Mouse (Mus musculus) myocyte (in vitro differentiated cells): ENCODE results near the gene Gm13288. TPM values are rescaled to one million over a fixed set of nuclear protein-coding genes. Genes with fewer than 3 reads are reported as not detected.

Experiments used
- H3K27me3 ChIP-seq: one replicate; pipeline ENCODE4 v1.6.1; 2011; ENCODE audit not compliant: control insufficient read depth, insufficient read depth, insufficient read length
- H3K36me3 ChIP-seq: one replicate; pipeline ENCODE4 v1.6.1; 2011; ENCODE audit not compliant: control insufficient read depth, insufficient read depth
- H3K4me2 ChIP-seq: one replicate; pipeline ENCODE4 v1.6.1; 2011; ENCODE audit warnings: low read depth, control low read depth
- H3K4me3 ChIP-seq: one replicate; pipeline ENCODE4 v1.5.1; 2011; ENCODE audit warnings: mild to moderate bottlenecking, control low read depth, moderate library complexity
- H3K79me2 ChIP-seq: one replicate; pipeline ENCODE4 v1.6.1; 2011; ENCODE audit not compliant: control insufficient read depth, insufficient read depth
- H3ac ChIP-seq: one replicate; pipeline ENCODE4 v1.6.1; 2011; ENCODE audit not compliant: control insufficient read depth, insufficient read length
- CEBPB ChIP-seq: IDR thresholded peaks from 2 replicates; pipeline ENCODE4 v1.6.1; 2011; ENCODE audit warnings: mild to moderate bottlenecking, moderate library complexity; ENCODE audit not compliant: poor library complexity, insufficient read depth, severe bottlenecking
- E2F4 ChIP-seq: IDR thresholded peaks from one replicate; pipeline ENCODE4 v1.6.1; 2011; ENCODE audit warnings: mild to moderate bottlenecking, control low read depth, moderate library complexity; ENCODE audit not compliant: insufficient read depth
- MAX ChIP-seq: IDR thresholded peaks from one replicate; pipeline ENCODE4 v1.6.1; 2011; ENCODE audit warnings: low read depth, mild to moderate bottlenecking, control low read depth
- MYOD1 ChIP-seq, 3 experiments: IDR thresholded peaks; one replicate each; pipeline ENCODE4 v1.6.1; 2011; ENCODE audit warnings: control low read depth in 2 of 3, low read depth in 2 of 3, mild to moderate bottlenecking in 2 of 3, moderate library complexity in 1 of 3; ENCODE audit not compliant: insufficient read length in 2 of 3, control insufficient read depth in 1 of 3
- MYOG ChIP-seq, 3 experiments: IDR thresholded peaks; one replicate each; pipeline ENCODE4 v1.6.1; 2011; ENCODE audit warnings: control low read depth in 2 of 3, low read depth in 2 of 3, mild to moderate bottlenecking in 2 of 3; ENCODE audit not compliant: insufficient read length in 2 of 3, control insufficient read depth in 1 of 3, insufficient read depth in 1 of 3
- POLR2A ChIP-seq: IDR thresholded peaks from one replicate; pipeline ENCODE4 v1.6.1; 2011; ENCODE audit warnings: low read depth, mild to moderate bottlenecking, control low read depth, moderate library complexity; ENCODE audit not compliant: insufficient read length
- POLR2AphosphoS2 ChIP-seq: IDR thresholded peaks from one replicate; pipeline ENCODE4 v1.6.1; 2011; ENCODE audit warnings: low read depth, control low read depth; ENCODE audit not compliant: insufficient read length
- REST ChIP-seq: IDR thresholded peaks from one replicate; pipeline ENCODE4 v1.6.1; 2011; ENCODE audit warnings: mild to moderate bottlenecking, control low read depth, moderate library complexity; ENCODE audit not compliant: insufficient read depth, insufficient read length
- SRF ChIP-seq: IDR thresholded peaks from one replicate; pipeline ENCODE4 v1.6.1; 2011; ENCODE audit warnings: low read depth; ENCODE audit not compliant: control insufficient read depth, insufficient read length
- TCF12 ChIP-seq: IDR thresholded peaks from one replicate; pipeline ENCODE4 v1.6.1; 2011; ENCODE audit warnings: mild to moderate bottlenecking, control low read depth; ENCODE audit not compliant: poor library complexity, insufficient read depth, severe bottlenecking
- TCF3 ChIP-seq: IDR thresholded peaks from one replicate; pipeline ENCODE4 v1.6.1; 2011; ENCODE audit warnings: low read depth, control low read depth; ENCODE audit not compliant: insufficient read length
- USF1 ChIP-seq: IDR thresholded peaks from one replicate; pipeline ENCODE4 v1.6.1; 2011; ENCODE audit warnings: low read depth, mild to moderate bottlenecking, control low read depth, moderate library complexity
- polyA plus RNA-seq: library from polyadenylated mRNA; unstranded; fragments of >200 nt; fragmentation: generic; extraction: Trizol; gene quantifications from one replicate; pipeline ENCODE4 v1.2.1, GENCODE M21; 2012; ENCODE audit warnings: missing spikeins

Gm13288 gene
- polyA plus RNA-seq, 1 experiment = 0.14 TPM

DNA sequence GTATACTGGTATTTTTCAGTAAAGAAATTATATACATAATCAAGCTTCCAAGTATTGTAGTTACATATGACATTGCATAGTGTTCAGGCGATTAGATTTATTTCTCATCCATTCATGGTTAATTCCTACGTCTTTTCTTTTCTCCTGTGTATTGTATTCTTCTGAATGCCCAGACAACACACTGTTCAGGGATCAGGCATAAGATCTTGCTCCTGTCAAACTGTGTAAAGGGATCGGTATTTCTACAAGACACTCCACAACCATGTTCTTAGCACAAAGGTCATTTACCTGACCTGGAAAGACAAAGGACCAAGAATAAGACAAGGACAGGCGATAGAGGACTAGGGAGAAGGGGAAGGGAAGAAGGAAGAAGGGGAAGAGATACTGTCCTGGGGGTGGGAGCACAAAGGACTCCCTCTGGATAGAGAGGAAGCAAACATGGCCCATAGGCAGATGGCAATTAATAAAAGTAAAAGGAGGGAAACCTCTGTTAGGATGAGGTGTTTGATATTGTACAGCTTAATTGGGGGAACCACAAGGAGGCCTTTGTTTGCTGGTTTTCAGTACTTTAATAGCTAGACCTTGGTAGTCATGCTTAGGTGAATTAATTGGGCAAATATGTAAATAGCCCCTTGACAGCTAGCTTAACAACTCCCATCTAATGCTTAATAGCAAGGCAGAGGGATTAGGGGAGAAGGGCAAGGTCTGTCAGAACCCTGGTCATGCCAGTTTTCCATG, 45.9 kb downstream of the Gm13288 start:
- Histone ChIP-seq H3K4me2 (no peak overlapping the region), H3K4me3 (no peak overlapping the region), H3ac (no peak overlapping the region), H3K27me3 (peaks cover 18% of the 10 kb centered on the region), H3K36me3 (no peaks in the 10 kb centered on the region), H3K79me2 (no peaks in the 10 kb centered on the region)
- TF ChIP-seq TCF3 = no peak
- no peak for TF ChIP-seq USF1
- TF ChIP-seq MAX = no peak
- TF ChIP-seq SRF = no peak
- TF ChIP-seq E2F4 = no peak
- TF ChIP-seq CEBPB = no peak
- TF ChIP-seq MYOG (IDR thresholded peaks at IDR 0.05; ENCODE audit: control insufficient read depth in 1 of 3, insufficient read depth in 1 of 3, insufficient read length in 2 of 3, low read depth in 2 of 3) = no peak
- TF ChIP-seq TCF12 = no peak
- TF ChIP-seq MYOD1 (IDR thresholded peaks at IDR 0.05; ENCODE audit: control insufficient read depth in 1 of 3, insufficient read length in 2 of 3, low read depth in 2 of 3) = no peak
- no peak for TF ChIP-seq POLR2A
- no peak for TF ChIP-seq REST
- no peak for TF ChIP-seq POLR2AphosphoS2

Other genes with a start within 250 kb of the Gm13288 start
- not detected for gene Ifna15, start 247.3 kb upstream of the Gm13288 start, polyA plus RNA-seq
- not detected for gene Ifna14, start 233.7 kb upstream of the Gm13288 start, polyA plus RNA-seq
- gene Ifna9, start 213.1 kb upstream of the Gm13288 start, polyA plus RNA-seq = not detected
- gene Ifna12, start 202.2 kb upstream of the Gm13288 start, polyA plus RNA-seq = not detected
- not detected for gene C87499, start 171.1 kb upstream of the Gm13288 start, polyA plus RNA-seq
- gene Ifna13, start 161.1 kb upstream of the Gm13288 start, polyA plus RNA-seq = not detected
- not detected for gene Ifna16, start 128.6 kb upstream of the Gm13288 start, polyA plus RNA-seq
- not detected for gene Ifna2, start 121.6 kb upstream of the Gm13288 start, polyA plus RNA-seq
- gene Ifnab, start 114.2 kb upstream of the Gm13288 start, polyA plus RNA-seq = not detected
- 2.0 TPM for gene Gm26566, start 83.7 kb upstream of the Gm13288 start, polyA plus RNA-seq
- 12.0 TPM for gene Klhl9, start 83.1 kb upstream of the Gm13288 start, polyA plus RNA-seq
- not detected for gene Gm13271, start 50.7 kb upstream of the Gm13288 start, polyA plus RNA-seq
- not detected for gene Gm13283, start 45.4 kb upstream of the Gm13288 start, polyA plus RNA-seq
- gene Gm13290, start 31.7 kb upstream of the Gm13288 start, polyA plus RNA-seq = 1.0 TPM
- gene Gm13289, start 28.6 kb upstream of the Gm13288 start, polyA plus RNA-seq = not detected
- 0.19 TPM for gene Gm13272, start 25.7 kb upstream of the Gm13288 start, polyA plus RNA-seq
- not detected for gene Ifnz, start 23.4 kb upstream of the Gm13288 start, polyA plus RNA-seq
- gene Gm13276, start 19.8 kb upstream of the Gm13288 start, polyA plus RNA-seq = 0.73 TPM
- not detected for gene Gm13277, start 16.9 kb upstream of the Gm13288 start, polyA plus RNA-seq
- not detected for gene Gm13278, start 14.0 kb upstream of the Gm13288 start, polyA plus RNA-seq
- 0.35 TPM for gene Gm13275, start 11.0 kb upstream of the Gm13288 start, polyA plus RNA-seq
- not detected for gene Gm13279, start 8.1 kb upstream of the Gm13288 start, polyA plus RNA-seq
- not detected for gene Gm13285, start 5.9 kb upstream of the Gm13288 start, polyA plus RNA-seq
- 0.35 TPM for gene Gm13287, start 2.3 kb upstream of the Gm13288 start, polyA plus RNA-seq
- gene Ifna7, start 10.7 kb downstream of the Gm13288 start, polyA plus RNA-seq = not detected
- not detected for gene Ifna11, start 14.4 kb downstream of the Gm13288 start, polyA plus RNA-seq
- gene Ifna6, start 21.9 kb downstream of the Gm13288 start, polyA plus RNA-seq = not detected
- not detected for gene Ifna5, start 30.0 kb downstream of the Gm13288 start, polyA plus RNA-seq
- gene Ifna4, start 36.3 kb downstream of the Gm13288 start, polyA plus RNA-seq = not detected
- not detected for gene Ifna1, start 44.6 kb downstream of the Gm13288 start, polyA plus RNA-seq
- gene Ifne, start 74.7 kb downstream of the Gm13288 start, polyA plus RNA-seq = not detected